Mouse (Mus musculus) CH12.LX (cell line): ENCODE results near the gene Ndrg2.

ENCODE experiments used
- CTCF ChIP-seq, 2 experiments: IDR thresholded peaks in 1 of 2; conservative IDR thresholded peaks in 1 of 2; 2 replicates each; pipeline ENCODE4 v1.5.1; 2011 to 2012; ENCODE audit warnings: low read depth in 2 of 2, low read length in 2 of 2, improper control_type of control experiment in 1 of 2, inconsistent platforms in 1 of 2, mild to moderate bottlenecking in 1 of 2, moderate library complexity in 1 of 2
- NRF1 ChIP-seq: IDR thresholded peaks from 2 replicates; pipeline ENCODE4 v1.6.1; 2014; ENCODE audit warnings: low read depth, mild to moderate bottlenecking, inconsistent platforms, low read length, improper control_type of control experiment, moderate library complexity

- TF ChIP-seq NRF1, result no peak
- no peak for TF ChIP-seq CTCF (conservative IDR thresholded peaks at IDR 0.05 in 1 of 2, IDR thresholded peaks at IDR 0.05 in 1 of 2; ENCODE audit: low read depth in 2 of 2, low read length in 2 of 2)
Measured at GRCm38 (mm10) chr14:51915030-51915429, 1.1 kb upstream of the Ndrg2 start.
